Mouse (Mus musculus) liver, embryonic 14.5 days (tissue): ENCODE results near the gene Gcnt7.

Experiments used
- CTCF ChIP-seq: IDR thresholded peaks from 2 replicates; pipeline ENCODE4 v1.5.1; 2016; ENCODE audit warnings: antibody characterized with exemption, low read depth, control low read depth
- EP300 ChIP-seq: IDR thresholded peaks from 2 replicates; pipeline ENCODE4 v1.6.1; 2016; ENCODE audit warnings: antibody characterized with exemption, low read depth

- TF ChIP-seq CTCF (no peak), EP300 (no peak)
Observed at GRCm38 (mm10) chr2:172448329-172448728, 10.1 kb downstream of the Gcnt7 start.
